Mouse (Mus musculus) megakaryocyte, embryonic 14.5 days (primary cell): ENCODE measurements around the gene Gm44973. TPM values are rescaled to one million over a fixed set of nuclear protein-coding genes. Genes with fewer than 3 reads are reported as not detected.
A peak's percentile ranks its signal among the peaks of the same experiment; 100 is the strongest.

ENCODE experiments used
- H3K27me3 ChIP-seq: replicated peaks from 2 replicates; pipeline ENCODE3; 2012; ENCODE audit warnings: inconsistent platforms
- H3K36me3 ChIP-seq: replicated peaks from 2 replicates; pipeline ENCODE3; 2012; ENCODE audit warnings: low read length, inconsistent platforms, mixed read lengths
- H3K4me1 ChIP-seq: 2 replicates; pipeline ENCODE4 v1.6.1; 2012; ENCODE audit warnings: inconsistent platforms
- H3K4me3 ChIP-seq: replicated peaks from 2 replicates; pipeline ENCODE3; 2012; ENCODE audit warnings: moderate library complexity, mild to moderate bottlenecking, inconsistent platforms
- H3K9me3 ChIP-seq: 2 replicates; pipeline ENCODE4 v1.6.1; 2012; ENCODE audit warnings: inconsistent platforms
- FLI1 ChIP-seq: IDR thresholded peaks from 2 replicates; pipeline ENCODE4 v1.6.1; 2012; ENCODE audit warnings: low read length, inconsistent platforms, mixed read lengths
- GATA1 ChIP-seq: IDR thresholded peaks from 3 replicates; pipeline ENCODE4 v1.6.1; 2012; ENCODE audit warnings: mixed read lengths, low read length, inconsistent platforms, borderline replicate concordance
- polyA plus RNA-seq: library from polyadenylated mRNA; stranded (reverse); fragments of >175 nt; gene quantifications from 2 replicates; pipeline ENCODE4 v1.2.3, GENCODE M21; 2012; ENCODE audit warnings: low replicate concordance; ENCODE audit not compliant: insufficient read depth

Gene Gm44973
- polyA plus RNA-seq, 1 experiment, result not detected

DNA sequence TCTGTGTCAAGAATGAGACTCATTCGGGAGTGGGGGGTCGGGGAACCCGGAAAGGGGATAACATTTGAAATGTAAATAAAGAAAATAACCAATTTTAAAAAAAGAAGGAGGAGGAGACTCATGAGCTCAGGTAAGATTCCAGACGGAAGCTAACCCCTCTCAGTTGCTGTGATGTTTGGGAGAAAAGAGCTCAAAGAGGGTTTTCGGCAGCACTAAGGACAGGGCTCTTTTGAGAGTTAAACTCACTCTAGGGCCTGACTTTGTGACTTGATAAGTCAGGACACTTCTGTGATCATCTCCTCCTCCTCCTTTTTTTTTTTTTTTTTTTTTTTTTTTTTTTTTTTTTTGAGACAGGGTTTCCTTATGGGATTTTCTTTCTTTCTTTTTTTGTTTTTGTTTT lies 23.6 kb downstream of the Gm44973 start:
- TF ChIP-seq GATA1 (no peak), FLI1 (no peak)
- Histone ChIP-seq H3K36me3 (peaks cover 41% of the 10 kb centered on the region), H3K9me3 (no peaks in the 10 kb centered on the region), H3K4me3 (peak overlapping the region; percentile 97), H3K4me1 (peaks cover 28% of the 10 kb centered on the region), H3K27me3 (no peaks in the 10 kb centered on the region)

GRCm38 (mm10) chr7:5044981-5045380 lies 29.7 kb downstream of the Gm44973 start:
- Histone ChIP-seq H3K4me3 (no peak overlapping the region), H3K27me3 (peaks cover 10% of the 10 kb centered on the region)
- TF ChIP-seq GATA1 (no peak), FLI1 (no peak)

GRCm38 (mm10) chr7:5046112-5046511 lies 30.8 kb downstream of the Gm44973 start:
- TF ChIP-seq FLI1 (no peak), GATA1 (no peak)
- Histone ChIP-seq H3K4me1 (peaks cover 36% of the 10 kb centered on the region), H3K4me3 (no peak overlapping the region), H3K27me3 (peaks cover 20% of the 10 kb centered on the region), H3K9me3 (peaks cover 7% of the 10 kb centered on the region), H3K36me3 (peaks cover 9% of the 10 kb centered on the region)

More at GRCm38 (mm10) chr7:5044981-5045380, 29.7 kb downstream of the Gm44973 start:
- Histone ChIP-seq H3K4me1 (peaks cover 29% of the 10 kb centered on the region), H3K9me3 (peaks cover 7% of the 10 kb centered on the region), H3K36me3 (peaks cover 14% of the 10 kb centered on the region)

- H3K4me1 ChIP-seq, result peaks cover 48% of the 10 kb centered on the region
Observed at GRCm38 (mm10) chr7:5047313-5047712, 32.0 kb downstream of the Gm44973 start.

DNA sequence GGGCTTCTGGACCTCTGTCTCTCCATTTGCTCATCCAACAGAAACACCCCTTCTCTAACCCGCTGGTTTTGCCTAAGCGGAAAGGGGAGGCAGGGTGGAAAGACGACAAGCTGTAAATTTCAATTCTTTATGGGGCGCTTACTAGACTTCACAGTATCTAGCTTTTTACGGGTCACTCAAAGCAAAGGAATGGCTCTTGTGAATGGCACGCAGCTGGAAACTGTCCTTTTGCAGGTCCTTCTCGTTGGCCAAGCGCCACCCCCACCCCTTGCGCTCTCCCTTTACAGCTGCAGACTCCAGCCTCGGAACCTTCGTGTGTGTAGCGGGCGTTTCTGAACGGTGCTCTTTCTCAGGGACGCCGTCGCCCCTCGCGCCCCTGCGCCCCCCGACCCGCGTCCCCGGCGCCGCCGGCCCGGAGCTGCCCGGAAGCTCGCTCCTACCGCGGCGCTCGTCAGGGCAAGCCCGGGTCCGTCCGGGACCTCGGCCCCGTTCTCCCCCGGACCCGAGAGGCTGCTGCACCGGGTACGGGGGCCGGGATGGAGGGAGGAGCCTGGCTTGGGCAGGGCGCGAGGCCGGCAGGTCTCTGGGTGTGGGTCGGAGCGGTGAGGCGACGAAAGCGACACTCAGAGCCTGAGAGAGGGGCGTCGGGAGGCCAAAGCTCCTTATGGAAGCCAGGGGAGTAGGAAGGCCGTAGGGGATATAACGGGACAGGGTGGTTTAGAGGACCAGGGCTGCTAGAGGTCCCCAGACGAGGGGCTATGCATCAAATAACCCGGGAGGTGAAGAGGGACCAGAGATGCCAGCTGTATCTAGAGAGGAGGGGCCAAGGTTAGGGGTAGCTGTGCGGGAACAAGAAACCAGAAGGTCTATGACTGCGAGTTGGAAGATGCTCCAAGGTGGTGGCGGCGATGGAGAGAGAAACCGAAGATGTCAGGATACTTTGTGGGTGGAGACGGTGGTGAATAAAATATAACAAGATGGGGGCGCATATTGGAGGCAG lies 36.2 kb downstream of the Gm44973 start, which contains the start of gene Zfp580:
Zfp580 (plus strand) TSS at position 346 of the 1,000 bp plus-strand sequence.
- Histone ChIP-seq H3K4me1 (peaks cover 61% of the 10 kb centered on the region), H3K4me3 (peak within 1 kb of the TSS; percentile 93), H3K9me3 (peaks cover 12% of the 10 kb centered on the region), H3K36me3 (no peaks in the 10 kb centered on the region), H3K27me3 (peaks cover 74% of the 10 kb centered on the region)
- TF ChIP-seq FLI1 (no peak), GATA1 (no peak)

More at GRCm38 (mm10) chr7:5047313-5047712, 32.0 kb downstream of the Gm44973 start:
- peaks cover 4% of the 10 kb centered on the region for H3K36me3 ChIP-seq
- peaks cover 7% of the 10 kb centered on the region for H3K9me3 ChIP-seq
- peaks cover 32% of the 10 kb centered on the region for H3K27me3 ChIP-seq
- no peak overlapping the region for H3K4me3 ChIP-seq
- TF ChIP-seq GATA1, result no peak
- no peak for TF ChIP-seq FLI1

GRCm38 (mm10) chr7:5052438-5052837 lies 37.1 kb downstream of the Gm44973 start:
- H3K36me3 ChIP-seq, result no peaks in the 10 kb centered on the region
- TF ChIP-seq GATA1 (no peak), FLI1 (no peak)
- H3K9me3 ChIP-seq, result peaks cover 14% of the 10 kb centered on the region
- peaks cover 62% of the 10 kb centered on the region for H3K4me1 ChIP-seq
- H3K4me3 ChIP-seq, result peak overlapping the region; percentile 93
- peaks cover 83% of the 10 kb centered on the region for H3K27me3 ChIP-seq

GRCm38 (mm10) chr7:5052931-5053343 lies 37.6 kb downstream of the Gm44973 start:
- Histone ChIP-seq H3K4me3 (peak overlapping the region; percentile 93), H3K27me3 (peaks cover 88% of the 10 kb centered on the region), H3K9me3 (peaks cover 14% of the 10 kb centered on the region), H3K4me1 (peaks cover 67% of the 10 kb centered on the region), H3K36me3 (no peaks in the 10 kb centered on the region)
- TF ChIP-seq GATA1 (no peak), FLI1 (no peak)

DNA sequence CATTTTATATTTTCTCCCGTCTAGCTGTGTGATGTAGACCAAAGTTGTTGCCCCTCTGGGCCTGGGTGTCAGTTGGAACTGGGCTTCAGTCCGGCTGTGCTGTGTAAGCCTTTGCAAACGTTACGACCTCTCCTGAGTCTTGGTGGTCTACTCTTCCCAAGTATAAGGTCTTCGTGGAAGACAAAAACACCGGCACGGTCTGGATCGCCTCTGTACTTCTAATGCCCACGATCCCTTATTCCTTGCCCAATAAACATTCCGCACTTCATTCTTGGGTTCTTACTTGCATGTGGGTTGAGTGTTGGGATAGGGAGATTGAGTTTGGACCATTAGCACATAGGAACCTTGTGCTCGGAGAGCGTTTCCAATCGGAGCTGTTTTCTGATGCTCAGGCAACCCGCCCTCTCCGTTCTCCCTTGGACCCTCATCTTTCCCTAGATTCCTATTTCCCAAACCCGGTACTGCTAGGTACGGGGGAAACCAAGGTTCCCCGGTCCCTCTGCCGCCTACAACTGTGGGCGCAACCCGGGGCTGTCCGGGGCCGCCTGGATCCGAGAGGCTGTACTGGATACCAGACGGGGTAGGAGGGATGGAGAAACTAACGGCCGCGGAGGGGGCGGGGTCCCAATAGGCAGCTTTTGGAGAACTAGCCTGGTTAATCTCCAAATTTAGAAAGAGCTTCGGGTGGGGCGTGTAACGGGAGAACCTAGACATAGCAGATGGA lies 38.3 kb downstream of the Gm44973 start:
- Histone ChIP-seq H3K4me3 (peak overlapping the region; percentile 93), H3K9me3 (peaks cover 13% of the 10 kb centered on the region), H3K4me1 (peaks cover 74% of the 10 kb centered on the region), H3K27me3 (peaks cover 89% of the 10 kb centered on the region), H3K36me3 (no peaks in the 10 kb centered on the region)
- TF ChIP-seq GATA1 (no peak), FLI1 (no peak)

DNA sequence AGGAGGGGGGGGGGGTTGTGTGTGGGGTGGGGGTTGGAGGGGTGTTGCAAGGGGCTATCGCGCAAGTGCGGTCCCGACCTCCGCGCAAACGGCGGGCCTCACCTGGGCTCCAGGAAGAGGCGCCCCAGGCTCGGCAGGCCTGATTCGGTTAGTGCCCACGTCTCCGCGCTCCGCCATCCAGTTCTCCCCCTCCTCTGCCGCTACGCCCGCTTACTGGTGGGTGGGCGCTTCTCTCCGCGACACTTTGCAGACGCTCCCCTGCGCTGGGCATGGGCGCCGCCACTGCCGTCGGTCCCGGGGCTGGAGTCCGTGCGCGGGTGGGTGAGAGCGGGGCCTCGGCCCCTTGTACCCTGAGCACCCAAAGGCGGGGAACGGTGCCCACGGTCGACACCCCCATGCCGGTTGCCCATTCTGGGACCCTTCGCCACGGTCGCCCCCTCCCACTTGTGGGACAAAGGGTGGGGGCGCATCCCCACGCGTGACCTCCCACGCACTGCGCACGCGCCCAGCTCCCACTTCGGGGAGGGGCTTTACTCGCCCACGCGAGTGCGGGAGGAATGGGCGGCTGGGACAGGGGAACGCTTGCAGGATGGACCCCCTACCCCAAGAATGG lies 41.5 kb downstream of the Gm44973 start:
- peaks cover 80% of the 10 kb centered on the region for H3K4me1 ChIP-seq
- peak overlapping the region; percentile 69 for H3K4me3 ChIP-seq
- H3K9me3 ChIP-seq, result peaks cover 7% of the 10 kb centered on the region; the same call in 1 of the 2 replicates
- H3K27me3 ChIP-seq, result peaks cover 63% of the 10 kb centered on the region
- TF ChIP-seq FLI1 (no peak), GATA1 (no peak)
- no peaks in the 10 kb centered on the region for H3K36me3 ChIP-seq
